Mouse (Mus musculus) liver, adult (tissue): ENCODE measurements around the gene Sash3.
A peak's percentile ranks its signal among the peaks of the same experiment; 100 is the strongest.

Experiments used
- GATA4 ChIP-seq: IDR thresholded peaks from 2 replicates; pipeline ENCODE4 v1.6.1; 2014; ENCODE audit warnings: mild to moderate bottlenecking, low read length; ENCODE audit not compliant: insufficient replicate concordance

The Sash3 gene

DNA sequence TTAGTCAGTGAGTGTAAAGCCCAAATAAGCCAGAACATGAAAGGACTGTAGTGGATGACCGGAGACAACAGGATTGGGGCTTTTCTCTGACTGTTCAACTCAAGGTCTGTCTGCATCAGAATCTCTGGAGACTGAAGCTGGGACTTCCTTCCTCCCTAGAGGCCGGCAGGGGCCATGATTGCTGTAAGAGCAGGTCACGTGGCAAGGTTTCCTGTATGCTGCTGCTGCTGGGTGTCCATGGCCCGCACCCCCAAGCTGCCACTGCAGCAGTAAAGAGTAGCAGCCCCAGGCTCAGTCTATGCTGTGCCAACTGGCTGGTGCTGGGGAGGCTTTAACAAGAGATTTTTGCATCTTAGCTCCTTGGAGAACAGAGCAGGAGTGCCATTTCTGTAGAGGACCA is at the start of gene Sash3:
Gene Sash3, plus strand, starts transcription at position 175 of the 400 bp plus-strand sequence.
- TF ChIP-seq GATA4, result no peak

DNA sequence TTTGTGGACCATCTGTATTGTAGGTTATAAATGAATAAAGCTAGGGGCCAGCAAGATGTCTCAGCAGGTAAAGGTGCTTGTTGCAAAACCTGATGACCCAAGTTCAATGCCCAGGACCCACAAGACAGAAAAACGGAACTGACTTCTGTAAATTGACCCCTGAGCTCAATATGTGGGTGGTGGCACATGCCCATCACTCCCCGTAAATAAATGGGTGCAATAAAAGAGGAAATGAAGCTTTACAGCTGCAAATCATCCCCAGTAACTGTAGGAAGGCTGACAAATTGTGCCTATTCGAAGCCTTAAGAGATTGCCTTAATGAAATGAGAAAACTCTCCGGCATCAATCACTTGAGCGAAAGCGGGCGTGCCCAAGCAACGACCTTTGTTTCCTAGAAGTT is 49.7 kb upstream of the Sash3 start:
- TF ChIP-seq GATA4, result no peak

DNA sequence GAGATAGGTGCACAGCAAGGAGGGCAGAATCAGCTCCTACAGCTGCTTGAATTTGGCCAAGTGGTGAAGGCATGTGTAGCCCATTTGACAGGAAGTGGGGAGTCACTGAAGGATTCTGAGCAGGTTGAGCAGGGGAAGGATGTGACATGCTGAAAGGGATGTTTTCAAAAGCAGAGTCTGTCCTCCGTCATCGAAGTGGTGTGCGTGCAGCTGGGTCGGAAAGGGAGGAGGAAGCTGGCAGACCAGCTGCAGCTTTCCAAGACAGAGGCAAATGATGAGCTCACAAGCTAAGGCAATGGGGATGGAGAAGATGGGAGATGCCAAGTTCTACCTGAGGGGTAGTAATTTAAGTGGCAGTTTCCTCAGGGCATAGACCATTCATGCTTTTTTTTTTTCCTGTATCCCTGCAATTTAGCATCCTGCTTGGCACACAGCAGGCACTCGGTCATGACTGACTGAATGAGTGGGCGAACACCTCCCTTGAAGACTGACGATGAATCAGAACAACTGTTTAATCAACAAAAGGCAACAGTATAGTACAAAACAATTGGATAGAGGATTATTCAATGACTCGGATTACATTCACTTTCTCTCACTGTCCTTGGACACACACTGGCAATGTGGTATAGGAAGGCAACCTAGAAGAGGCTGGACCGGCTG is 47.6 kb upstream of the Sash3 start:
- no peak for TF ChIP-seq GATA4

DNA sequence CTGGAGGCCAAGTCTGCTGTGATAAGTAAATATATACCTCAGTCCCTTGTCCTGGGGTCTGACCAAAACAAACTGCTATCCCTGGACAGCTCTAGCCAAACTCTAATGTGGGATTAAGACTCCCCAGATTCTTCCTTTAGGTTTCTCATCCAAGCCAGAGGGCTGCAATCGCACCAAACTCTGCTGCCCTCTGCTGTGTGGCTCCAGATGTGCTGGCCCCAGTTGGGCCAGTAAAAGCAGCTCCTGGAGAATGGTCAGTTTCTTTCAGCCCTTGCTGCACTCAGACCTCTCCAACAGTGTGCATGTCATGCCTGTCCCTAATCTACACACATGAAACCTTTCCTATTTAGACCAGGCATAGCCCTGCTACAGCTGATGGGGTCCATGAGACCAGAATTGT is 46.4 kb upstream of the Sash3 start:
- TF ChIP-seq GATA4, result no peak

DNA sequence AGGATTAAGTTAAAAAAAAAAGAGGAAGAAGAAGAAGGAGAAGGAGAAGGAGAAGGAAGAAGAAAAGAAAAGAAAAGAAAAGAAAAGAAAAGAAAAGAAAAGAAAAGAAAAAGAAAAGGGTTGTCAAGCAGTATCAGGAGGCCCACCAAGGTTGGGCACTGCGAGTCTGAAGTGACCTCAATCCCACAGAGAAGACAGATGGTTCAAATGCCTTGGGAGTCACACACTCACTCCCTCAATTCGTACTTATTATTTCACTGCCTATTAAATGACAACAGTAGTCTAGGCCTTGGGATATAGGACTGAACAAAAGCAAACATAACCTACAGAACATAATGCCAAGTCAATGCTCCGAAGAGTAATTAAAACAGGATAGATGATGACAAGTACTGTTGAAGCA is 43.0 kb upstream of the Sash3 start:
- no peak for TF ChIP-seq GATA4

DNA sequence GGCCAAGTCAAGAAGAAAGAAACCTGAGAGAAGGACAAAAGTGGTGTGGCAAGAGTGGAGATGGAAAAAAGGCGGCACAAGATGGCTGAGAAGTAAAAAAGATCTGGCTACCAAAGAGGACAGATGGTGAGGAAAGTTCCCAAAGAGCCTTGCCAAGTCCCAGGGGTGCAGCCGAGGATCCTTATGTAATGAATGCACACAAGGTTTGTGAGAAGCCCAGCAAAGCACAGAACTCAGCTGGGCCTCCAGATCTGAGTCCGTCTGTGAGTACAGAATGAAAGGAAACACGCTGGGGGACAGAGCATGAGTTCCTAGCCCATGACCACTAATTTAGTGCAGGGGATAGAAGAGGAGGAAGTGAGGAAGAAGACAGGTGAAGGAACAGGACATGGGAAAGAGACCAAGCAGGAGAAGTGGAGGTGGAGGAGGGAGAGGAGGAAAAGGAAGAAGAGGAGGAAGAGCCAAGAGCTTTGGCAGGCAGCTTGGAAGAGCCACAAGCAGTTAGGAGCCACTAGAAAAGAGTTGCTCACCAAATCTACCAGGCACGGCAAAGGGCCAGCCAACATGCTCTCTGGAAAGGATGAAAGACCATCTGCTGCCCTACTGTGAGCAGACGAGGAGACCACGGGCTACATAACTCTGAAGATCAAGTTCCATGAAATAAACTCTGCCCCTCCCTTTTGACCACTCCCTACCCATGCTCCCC is 41.3 kb upstream of the Sash3 start:
- no peak for TF ChIP-seq GATA4

DNA sequence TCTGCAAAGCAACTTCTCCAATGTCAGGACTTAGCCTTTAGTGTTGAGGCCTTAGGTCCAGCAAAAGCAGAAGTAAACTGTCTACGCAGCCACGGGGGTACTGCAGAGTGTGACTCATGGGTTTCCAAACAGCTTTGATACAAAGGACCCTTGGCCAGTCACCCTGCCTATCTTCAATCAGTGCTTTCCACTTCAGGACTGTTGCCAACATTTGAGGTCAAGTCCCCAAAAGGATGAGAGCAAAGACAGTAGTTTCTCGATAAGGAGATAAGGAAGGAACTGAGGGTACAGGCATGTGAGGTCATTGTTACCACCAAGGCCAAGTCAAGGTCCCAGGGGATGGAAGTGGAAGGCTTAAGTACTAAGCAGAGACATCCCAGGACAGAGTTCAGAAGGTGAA is 40.0 kb upstream of the Sash3 start:
- peak; percentile 18; the same call in 1 of the 2 replicates for TF ChIP-seq GATA4

DNA sequence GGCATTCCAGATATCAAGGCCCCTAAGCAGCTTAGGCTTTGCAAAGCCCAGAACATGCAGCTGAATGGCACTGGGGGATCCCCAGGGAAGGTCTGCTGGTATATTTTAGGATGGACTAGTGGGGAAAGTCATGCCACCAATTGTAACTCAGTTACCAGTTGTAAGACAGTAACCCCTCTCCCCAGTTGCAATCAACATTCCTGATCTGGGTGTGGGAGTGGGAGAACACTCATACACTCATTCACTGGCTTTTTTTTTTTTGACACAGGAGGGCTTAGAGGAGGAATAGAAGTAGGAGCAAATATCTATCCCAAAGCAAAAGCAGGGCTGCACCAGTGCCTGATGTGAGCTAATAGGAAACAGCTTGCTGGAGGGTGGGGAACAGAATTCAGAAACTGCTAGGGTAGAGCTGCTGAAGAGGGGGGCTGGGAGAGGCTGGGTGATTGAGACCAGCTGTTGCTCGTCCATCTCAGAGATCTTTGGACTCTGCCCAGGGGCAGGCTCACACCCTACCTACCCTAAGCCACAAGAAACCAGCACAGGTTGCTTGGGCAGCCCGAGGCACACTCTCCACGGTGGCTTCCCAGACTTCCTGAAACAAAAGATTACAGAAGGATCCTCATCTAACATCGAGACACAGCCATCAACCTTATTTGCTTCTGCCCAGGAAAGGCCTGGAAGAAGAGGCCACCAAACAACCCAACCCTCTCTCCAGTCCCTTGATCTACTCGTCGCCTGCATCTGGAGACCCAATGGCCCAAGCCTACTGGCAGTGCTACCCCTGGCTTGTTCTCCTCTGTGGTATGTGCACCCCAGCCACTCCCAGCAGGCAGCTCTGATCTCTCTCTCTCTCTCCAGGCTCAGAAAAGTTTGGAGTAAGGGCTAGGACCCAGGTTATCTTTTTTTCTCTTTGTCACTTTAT is 37.6 kb upstream of the Sash3 start, which contains the start of gene Xpnpep2:
Gene Xpnpep2, plus strand, starts transcription at position 332 of the 922 bp plus-strand sequence.
- TF ChIP-seq GATA4, result no peak

DNA sequence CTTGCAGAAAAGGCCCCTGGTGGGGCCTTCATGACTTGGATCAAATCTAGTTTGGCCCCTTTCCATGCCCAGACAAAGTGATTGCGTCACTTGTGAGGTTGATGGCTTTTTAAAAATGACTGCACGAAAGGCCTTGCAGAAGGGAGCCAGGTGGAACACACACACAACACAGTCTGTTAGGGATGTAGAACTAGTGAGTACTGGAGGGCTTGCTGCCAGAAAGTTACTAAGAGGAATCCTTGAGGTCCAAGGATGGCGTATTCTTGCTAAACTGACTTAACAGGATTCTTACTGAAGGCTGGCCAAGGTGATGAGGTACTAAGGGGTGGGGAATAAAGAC is 37.0 kb upstream of the Sash3 start:
- no peak for TF ChIP-seq GATA4

DNA sequence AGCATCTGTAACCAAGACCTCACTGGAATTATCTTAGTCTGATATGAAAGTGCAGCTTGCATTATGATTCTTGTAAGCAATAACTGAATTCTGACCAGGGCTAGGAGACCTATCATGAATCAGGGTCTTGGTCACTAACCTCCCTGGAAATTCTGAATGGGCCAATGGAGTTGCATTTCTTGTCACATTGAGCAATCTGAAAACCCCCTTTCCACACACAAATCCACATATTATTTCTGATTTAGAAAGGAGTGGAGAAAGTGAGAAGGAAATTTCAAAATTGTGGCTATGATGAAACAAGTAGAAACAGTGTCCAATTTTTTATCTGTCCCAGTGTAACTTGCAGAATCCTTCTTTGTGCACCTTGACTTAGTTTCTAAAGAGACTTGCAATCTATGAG is 26.9 kb upstream of the Sash3 start:
- TF ChIP-seq GATA4, result no peak

DNA sequence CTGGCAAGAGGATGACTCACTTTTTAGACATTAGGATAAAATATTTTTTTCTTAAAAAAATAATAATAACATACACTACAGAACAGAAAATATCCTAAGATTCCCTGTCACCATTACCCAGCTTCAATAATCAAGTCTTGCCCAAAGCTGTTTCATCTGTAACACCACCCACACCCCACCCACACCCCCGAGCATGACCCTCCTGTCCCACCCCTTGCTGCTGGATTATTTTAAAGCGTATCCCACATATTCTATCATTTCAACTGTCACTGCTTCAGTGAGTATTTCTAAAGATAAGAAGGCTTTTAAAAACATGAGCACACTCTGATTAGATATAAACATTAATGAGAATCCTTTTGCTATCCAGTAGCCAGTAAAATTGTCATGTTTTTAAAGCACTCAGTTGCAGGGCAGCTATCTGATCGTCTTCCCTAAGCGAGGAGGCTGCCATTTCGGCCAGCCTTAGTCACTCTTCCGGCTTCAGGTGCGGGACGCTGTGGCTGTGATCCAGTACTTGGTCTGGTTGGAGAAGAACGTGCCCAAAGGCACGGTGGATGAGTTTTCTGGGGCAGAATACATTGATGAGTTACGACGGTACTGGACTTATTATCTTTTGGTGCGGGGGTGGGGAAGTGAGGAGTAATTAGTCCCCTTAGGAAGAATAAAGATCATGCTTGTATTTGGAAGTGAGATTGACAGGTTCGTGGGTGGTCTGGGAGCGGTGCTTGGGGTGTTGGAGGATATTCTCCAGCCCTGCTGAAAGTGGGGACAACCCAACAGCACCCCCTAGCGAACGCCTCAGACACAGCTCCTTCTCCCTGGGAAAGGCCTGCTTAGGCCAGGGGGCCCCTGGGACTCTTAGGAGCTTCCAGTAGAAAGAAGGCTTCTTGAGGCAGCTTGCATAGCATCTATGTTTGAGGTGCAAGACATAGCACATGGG is 21.8 kb upstream of the Sash3 start:
- TF ChIP-seq GATA4, result no peak

DNA sequence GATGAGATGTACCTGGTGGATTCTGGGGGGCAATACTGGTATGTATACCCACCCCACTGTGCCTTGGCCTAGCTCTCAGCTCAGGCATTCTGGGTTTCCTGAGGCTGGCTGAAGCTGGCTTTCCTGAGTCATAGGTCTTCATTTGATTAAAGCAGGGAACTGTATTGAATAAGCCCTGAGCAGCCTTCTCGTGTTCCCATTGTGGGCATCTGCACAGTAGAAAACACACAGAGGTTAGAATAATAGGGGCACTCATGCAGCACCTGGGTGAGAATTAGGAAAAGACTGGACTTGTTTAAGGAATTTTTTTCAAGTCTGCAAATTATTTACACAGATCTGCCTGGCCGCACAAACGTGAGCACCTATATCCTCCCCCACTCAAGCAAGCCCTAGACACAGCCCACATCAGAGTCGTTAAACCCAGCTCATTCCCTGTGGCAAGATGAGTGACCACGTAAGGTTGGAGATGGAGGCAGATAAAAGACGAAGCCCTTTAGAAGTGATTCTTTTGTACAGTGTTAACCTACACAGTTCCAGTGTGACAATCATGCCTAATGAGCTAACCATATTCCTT is 19.2 kb upstream of the Sash3 start:
- no peak for TF ChIP-seq GATA4

DNA sequence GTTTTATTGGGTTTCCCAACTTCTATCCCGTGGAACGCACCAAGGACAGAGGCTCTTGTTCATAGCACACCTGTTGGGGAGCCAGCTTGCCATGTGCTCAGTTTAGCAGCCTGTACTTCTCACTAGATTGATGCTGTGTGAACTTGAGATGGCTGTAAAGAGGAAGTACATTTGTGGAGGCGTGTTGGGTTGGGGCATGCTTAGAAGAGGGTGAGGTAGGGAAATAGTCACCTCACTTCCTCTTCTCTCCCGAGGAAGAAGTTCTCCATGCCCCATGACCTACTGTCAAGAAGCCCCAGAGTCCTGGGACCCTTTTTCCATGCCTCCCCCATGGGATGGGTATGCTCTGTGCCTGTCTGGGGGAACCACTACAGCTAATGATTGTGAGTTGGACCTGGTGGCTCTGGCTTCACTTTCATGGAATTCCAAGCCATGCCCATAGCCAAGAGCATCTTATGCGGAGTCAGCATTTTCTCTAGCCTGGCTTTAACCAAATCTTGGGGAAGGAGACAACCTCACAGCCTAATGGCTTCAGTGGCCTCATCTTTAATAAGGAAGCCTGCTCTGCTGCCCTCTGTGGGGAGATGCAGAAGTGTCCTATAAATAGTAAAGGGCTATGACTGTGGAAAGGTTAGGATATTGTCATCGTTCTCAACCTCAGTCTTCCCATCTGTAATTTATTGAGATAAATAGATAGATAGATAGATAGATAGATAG is 18.6 kb upstream of the Sash3 start:
- no peak for TF ChIP-seq GATA4

DNA sequence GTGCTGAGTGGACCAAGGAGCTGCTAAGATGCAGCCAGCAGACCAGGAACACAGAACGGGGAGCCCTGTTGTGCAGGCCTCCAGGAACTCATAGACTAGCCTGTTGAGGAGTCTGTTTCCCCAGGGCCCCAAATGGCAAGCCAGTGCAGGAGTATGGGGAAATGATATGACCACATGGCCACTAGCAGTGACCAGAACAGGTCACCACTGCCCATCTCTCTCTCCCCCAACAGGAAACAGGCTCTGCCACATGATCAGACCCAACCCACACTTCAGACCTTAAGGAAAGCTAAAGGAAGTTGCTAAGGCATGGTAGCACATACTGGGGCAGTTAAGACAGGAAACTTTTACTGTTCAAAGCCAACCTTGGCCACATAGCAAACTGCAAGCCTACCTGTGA is 17.1 kb upstream of the Sash3 start:
- TF ChIP-seq GATA4, result no peak
